Mouse (Mus musculus): Measurements from ENCODE around the gene Rreb1. TPM values are rescaled to one million over a fixed set of nuclear protein-coding genes. Genes with fewer than 3 reads are reported as not detected.

The Rreb1 gene
- total and polyA plus RNA-seq, 3 experiments: 8.1 to 34.0 TPM; not detected in 1

DNA sequence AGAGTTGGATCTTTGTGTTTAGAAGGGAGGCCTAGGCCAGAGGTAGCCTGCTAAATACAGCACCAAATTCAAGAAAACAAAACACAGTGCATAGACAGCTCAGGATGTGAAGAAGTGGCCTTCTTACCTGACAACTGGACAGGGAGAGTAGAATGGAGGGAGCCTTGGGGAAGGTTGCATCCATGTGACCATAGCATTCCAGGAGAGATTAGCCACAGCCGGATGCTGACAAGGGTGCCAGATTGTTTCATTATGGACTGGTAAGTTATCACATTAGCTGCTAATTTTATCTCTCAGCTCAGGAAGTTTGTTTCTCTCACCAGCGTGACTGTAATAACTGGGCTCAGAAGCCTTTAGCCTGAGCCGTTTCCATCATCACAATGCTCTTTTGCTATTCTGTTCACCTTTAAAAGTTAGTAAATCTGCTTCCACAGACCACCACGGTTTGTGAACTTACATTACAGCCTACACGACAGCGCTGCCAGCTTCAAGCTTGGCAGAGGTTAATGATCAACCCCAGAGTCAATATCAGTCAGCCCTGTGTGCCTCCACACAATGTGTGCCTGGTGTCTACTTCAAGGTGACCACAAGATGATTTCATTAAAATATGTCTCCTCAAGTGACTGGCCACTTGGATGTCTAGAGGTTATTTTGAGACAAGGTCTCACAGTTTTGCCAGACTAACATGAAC is 117.5 kb downstream of the Rreb1 start:
- Histone ChIP-seq H3K27me3 (ENCODE audit: control insufficient read depth in 1 of 2, insufficient read depth in 2 of 2, low read length in 2 of 2) (no peaks in the 10 kb centered on the region), H3K4me1 (ENCODE audit: control insufficient read depth in 1 of 2, insufficient read depth in 2 of 2, low read length in 2 of 2) (no peaks in the 10 kb centered on the region), H3K79me2 (ENCODE audit: control insufficient read depth, insufficient read depth, low read length, poor library complexity) (no peaks in the 10 kb centered on the region), H3K9ac (ENCODE audit: control insufficient read depth, low read depth, low read length, poor library complexity, severe bottlenecking) (no peak overlapping the region), H3K27ac (ENCODE audit: control insufficient read depth, low read depth, low read length) (no peak overlapping the region), H3K36me3 (ENCODE audit: control insufficient read depth in 1 of 2, insufficient read depth in 2 of 2, low read length in 2 of 2) (peaks cover 0 to 56% of the 10 kb centered on the region in 2 experiments; a peak in 2 of 4 replicates), H3K4me3 (ENCODE audit: control insufficient read depth in 1 of 2, insufficient read depth in 1 of 2, low read depth in 2 of 2, low read length in 2 of 2) (no peak overlapping the region), H3K9me3 (replicated peaks; ENCODE audit: insufficient read depth, low read length) (no peaks in the 10 kb centered on the region)
- no peak for DNase-seq (ENCODE audit: low read depth, low spot score)
- TF ChIP-seq CHD1 (IDR thresholded peaks at IDR 0.05; ENCODE audit: low read depth, low read length) (no peak), POLR2AphosphoS2 (IDR thresholded peaks at IDR 0.05; ENCODE audit: low read length) (no peak), RCOR1 (IDR thresholded peaks at IDR 0.05; ENCODE audit: low read depth, low read length) (no peak), POLR2A (IDR thresholded peaks at IDR 0.05; ENCODE audit: control insufficient read depth in 1 of 2, insufficient read depth in 1 of 2, low read depth in 1 of 2, low read length in 2 of 2, poor library complexity in 1 of 2) (no peak), E2F4 (IDR thresholded peaks at IDR 0.05; ENCODE audit: borderline replicate concordance, low read depth, low read length) (no peak), EP300 (IDR thresholded peaks at IDR 0.05; ENCODE audit: low read depth in 1 of 2, low read length in 2 of 2) (no peak), TAL1 (IDR thresholded peaks at IDR 0.05; ENCODE audit: low read length) (no peak), MYC (IDR thresholded peaks at IDR 0.05; ENCODE audit: low read depth, low read length) (no peak), GABPA (IDR thresholded peaks at IDR 0.05; ENCODE audit: low read depth, low read length) (no peak)

- DNase-seq (ENCODE audit: low read depth, low spot score): no peak
- Histone ChIP-seq H3K4me1 (ENCODE audit: control insufficient read depth in 1 of 2, insufficient read depth in 2 of 2, low read length in 2 of 2) (no peaks in the 10 kb centered on the region), H3K9me3 (replicated peaks; ENCODE audit: insufficient read depth, low read length) (no peaks in the 10 kb centered on the region), H3K36me3 (ENCODE audit: control insufficient read depth in 1 of 2, insufficient read depth in 2 of 2, low read length in 2 of 2) (peaks cover 0 to 51% of the 10 kb centered on the region in 2 experiments; a peak in 2 of 4 replicates), H3K9ac (ENCODE audit: control insufficient read depth, low read depth, low read length, poor library complexity, severe bottlenecking) (no peak overlapping the region), H3K4me3 (ENCODE audit: control insufficient read depth in 1 of 2, insufficient read depth in 1 of 2, low read depth in 2 of 2, low read length in 2 of 2) (no peak overlapping the region), H3K27me3 (ENCODE audit: control insufficient read depth in 1 of 2, insufficient read depth in 2 of 2, low read length in 2 of 2) (no peaks in the 10 kb centered on the region), H3K27ac (ENCODE audit: control insufficient read depth, low read depth, low read length) (no peak overlapping the region), H3K79me2 (ENCODE audit: control insufficient read depth, insufficient read depth, low read length, poor library complexity) (no peaks in the 10 kb centered on the region)
- TF ChIP-seq ZKSCAN1 (IDR thresholded peaks at IDR 0.05; ENCODE audit: low read depth, low read length) (no peak), ZMIZ1 (IDR thresholded peaks at IDR 0.05; ENCODE audit: low read depth, low read length) (no peak), POLR2AphosphoS2 (IDR thresholded peaks at IDR 0.05; ENCODE audit: low read length) (no peak), KAT2A (conservative IDR thresholded peaks at IDR 0.05; ENCODE audit: low read depth, low read length) (no peak), TAL1 (IDR thresholded peaks at IDR 0.05; ENCODE audit: low read length) (no peak), SIN3A (IDR thresholded peaks at IDR 0.05; ENCODE audit: low read length) (no peak), USF1 (IDR thresholded peaks at IDR 0.05; ENCODE audit: low read depth, low read length) (no peak)
Observed at GRCm38 (mm10) chr13:37896423-37896822, 118.2 kb downstream of the Rreb1 start.

DNA sequence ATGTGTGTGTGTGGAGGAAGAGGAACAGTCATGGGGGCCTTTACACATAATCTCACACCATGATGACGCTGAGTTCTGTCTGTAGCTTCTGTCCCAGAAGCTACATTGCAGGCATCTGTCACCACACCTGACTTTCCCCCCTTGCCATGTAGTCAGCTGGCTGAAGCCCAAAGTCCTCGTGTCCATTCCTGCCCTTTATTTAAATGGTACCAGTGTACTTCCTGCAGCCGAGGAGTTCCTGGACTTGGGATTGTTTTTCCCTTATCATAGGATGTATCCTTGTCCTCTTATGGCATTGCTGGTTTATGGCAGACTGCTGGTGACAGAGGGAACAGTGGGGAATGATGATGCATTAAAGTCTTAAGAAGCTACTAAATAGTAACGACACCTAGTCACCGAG is 120.6 kb downstream of the Rreb1 start:
- Histone ChIP-seq H3K4me3 (ENCODE audit: control insufficient read depth in 1 of 2, insufficient read depth in 1 of 2, low read depth in 2 of 2, low read length in 2 of 2) (no peak overlapping the region), H3K79me2 (ENCODE audit: control insufficient read depth, insufficient read depth, low read length, poor library complexity) (no peaks in the 10 kb centered on the region), H3K9ac (ENCODE audit: control insufficient read depth, low read depth, low read length, poor library complexity, severe bottlenecking) (no peak overlapping the region), H3K36me3 (ENCODE audit: control insufficient read depth in 1 of 2, insufficient read depth in 2 of 2, low read length in 2 of 2) (peaks cover 0 to 47% of the 10 kb centered on the region in 2 experiments; a peak in 2 of 4 replicates), H3K27ac (ENCODE audit: control insufficient read depth, low read depth, low read length) (no peak overlapping the region), H3K4me1 (ENCODE audit: control insufficient read depth in 1 of 2, insufficient read depth in 2 of 2, low read length in 2 of 2) (no peaks in the 10 kb centered on the region), H3K27me3 (ENCODE audit: control insufficient read depth in 1 of 2, insufficient read depth in 2 of 2, low read length in 2 of 2) (no peaks in the 10 kb centered on the region), H3K9me3 (replicated peaks; ENCODE audit: insufficient read depth, low read length) (no peaks in the 10 kb centered on the region)
- DNase-seq (ENCODE audit: low read depth, low spot score): no peak
- TF ChIP-seq MAZ (IDR thresholded peaks at IDR 0.05; ENCODE audit: low read depth, low read length) (no peak), TBP (IDR thresholded peaks at IDR 0.05; ENCODE audit: low read depth, low read length) (no peak)
